Mouse (Mus musculus): ENCODE data around the gene Eid3.

DNA sequence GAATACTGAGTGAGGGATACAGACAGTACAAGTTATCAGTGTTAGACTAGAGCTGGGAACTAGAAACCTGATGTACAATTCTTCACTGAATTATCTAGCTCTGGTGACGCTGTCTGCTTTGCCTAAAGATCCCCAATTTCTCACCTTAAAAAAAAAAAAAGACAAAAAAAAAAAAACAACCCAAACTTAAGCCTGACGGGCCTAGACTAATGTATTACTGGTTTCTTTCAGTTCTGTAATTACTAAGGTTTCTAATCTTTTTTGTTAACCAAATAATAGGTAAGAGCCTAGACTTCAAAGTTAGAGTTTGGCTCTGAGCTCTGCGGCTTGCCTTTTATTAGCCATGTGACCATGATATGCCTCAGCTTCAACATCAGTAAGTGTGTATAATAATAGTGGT lies 30.5 kb upstream of the Eid3 start:
- TF ChIP-seq CTCF (IDR thresholded peaks at IDR 0.05; ENCODE audit: low read depth, low read length) = no peak
- TF ChIP-seq POLR2A (IDR thresholded peaks at IDR 0.05; ENCODE audit: extremely low read depth, insufficient read depth, low read length) = no peak
